Mouse (Mus musculus) liver, embryonic 11.5 days (tissue): ENCODE results near the gene Vmn1r26. TPM values are rescaled to one million over a fixed set of nuclear protein-coding genes. Genes with fewer than 3 reads are reported as not detected.
"Not testable (repeated sequence)": the region's sequence is repeated elsewhere in the genome, so short reads cannot be mapped to it uniquely, and the experiment has no call there.

Experiments
- ATAC-seq: fragments of 200-750 bp; cut with Nextera tagmentation; replicated peaks from 2 replicates; pipeline ENCODE4 v1.8.0; 2017; ENCODE audit warnings: moderate number of reproducible peaks, mild to moderate bottlenecking, moderate TSS enrichment, moderate library complexity; ENCODE audit not compliant: low FRiP score
- DNase-seq: peaks from one replicate; pipeline ENCODE4 v3.0.0-alpha.2; 2017; ENCODE audit warnings: low spot score
- H3K27ac ChIP-seq: fragments of 300-500 bp; sonication (generic); 2 replicates; pipeline ENCODE4 v1.5.1; 2014; ENCODE audit warnings: mild to moderate bottlenecking, low read depth, low read length, control low read depth
- H3K27me3 ChIP-seq: fragments of 300-500 bp; sonication (generic); replicated peaks from 2 replicates; pipeline ENCODE4 v1.6.1; 2014; ENCODE audit warnings: low read length, mixed read lengths; ENCODE audit not compliant: control insufficient read depth, insufficient read depth
- H3K36me3 ChIP-seq: fragments of 300-500 bp; sonication (generic); 2 replicates; pipeline ENCODE4 v1.6.1; 2014; ENCODE audit warnings: mild to moderate bottlenecking, low read length, moderate library complexity, mixed read lengths; ENCODE audit not compliant: control insufficient read depth, insufficient read depth
- H3K4me1 ChIP-seq: fragments of 300-500 bp; sonication (generic); replicated peaks from 2 replicates; pipeline ENCODE4 v1.6.1; 2014; ENCODE audit warnings: low read length, mixed read lengths; ENCODE audit not compliant: control insufficient read depth, insufficient read depth
- H3K4me2 ChIP-seq: fragments of 300-500 bp; sonication (generic); 2 replicates; pipeline ENCODE4 v1.6.1; 2014; ENCODE audit warnings: mild to moderate bottlenecking, control low read depth, moderate library complexity
- H3K4me3 ChIP-seq: fragments of 300-500 bp; sonication (generic); 2 replicates; pipeline ENCODE4 v1.5.1; 2014; ENCODE audit warnings: low read depth, low read length, control low read depth
- H3K9ac ChIP-seq: fragments of 300-500 bp; sonication (generic); 2 replicates; pipeline ENCODE4 v1.6.1; 2014; ENCODE audit warnings: low read depth, low read length, control low read depth
- H3K9me3 ChIP-seq: fragments of 300-500 bp; sonication (generic); 2 replicates; pipeline ENCODE4 v1.6.1; 2016; ENCODE audit warnings: low read length, inconsistent platforms, mixed read lengths; ENCODE audit not compliant: control insufficient read depth
- WGBS: fragments of 180-500 bp; shearing (Covaris S2); extraction: QIAGEN DNeasy Blood & Tissue Kit; methylation state at CpG from one replicate; pipeline ENCODE4 v1.1.7; 2014; 5-methylcytosine and 5-hydroxymethylcytosine counted together
- polyA plus RNA-seq: library from polyadenylated mRNA; unstranded; fragments of >200 nt; fragmentation: Nextera tagmentation; extraction: Ambion mirVana; gene quantifications from 2 replicates; pipeline ENCODE4 v1.2.1, GENCODE M21; 2014

Vmn1r26 gene
- not detected in 2 replicates for polyA plus RNA-seq

DNA sequence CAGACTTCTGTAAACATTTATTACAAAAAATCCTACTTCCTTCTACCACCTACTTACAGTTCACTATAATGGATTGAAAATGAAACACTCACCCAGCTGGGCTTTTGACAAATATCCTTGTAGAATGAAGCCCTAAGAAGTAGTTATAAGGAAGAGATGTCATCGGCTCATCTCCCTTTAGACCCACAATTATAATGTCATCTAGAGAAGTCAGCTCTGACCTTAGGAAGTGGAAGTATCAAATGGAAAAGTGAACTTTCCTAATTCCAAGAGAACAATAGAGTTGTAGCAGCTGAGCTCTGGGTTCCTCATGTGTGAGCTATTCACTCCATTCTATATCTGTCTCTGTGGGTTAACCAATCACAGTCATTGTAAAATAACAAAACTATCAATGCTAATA is at the start of gene Vmn1r26:
Gene Vmn1r26, minus strand, starts transcription at position 101 of the 400 bp plus-strand sequence.
- Histone ChIP-seq H3K4me1 (no peaks in the 10 kb centered on the region), H3K9me3 (no peaks in the 10 kb centered on the region), H3K36me3 (no peaks in the 10 kb centered on the region), H3K27ac (no peak within 1 kb of the TSS), H3K9ac (no peak within 1 kb of the TSS), H3K4me3 (no peak within 1 kb of the TSS), H3K27me3 (no peaks in the 10 kb centered on the region), H3K4me2 (no peak within 1 kb of the TSS)
- no peak for ATAC-seq
- 90% methylated on average over 1 of the region's 1 CpGs for WGBS
- DNase-seq: no peak

DNA sequence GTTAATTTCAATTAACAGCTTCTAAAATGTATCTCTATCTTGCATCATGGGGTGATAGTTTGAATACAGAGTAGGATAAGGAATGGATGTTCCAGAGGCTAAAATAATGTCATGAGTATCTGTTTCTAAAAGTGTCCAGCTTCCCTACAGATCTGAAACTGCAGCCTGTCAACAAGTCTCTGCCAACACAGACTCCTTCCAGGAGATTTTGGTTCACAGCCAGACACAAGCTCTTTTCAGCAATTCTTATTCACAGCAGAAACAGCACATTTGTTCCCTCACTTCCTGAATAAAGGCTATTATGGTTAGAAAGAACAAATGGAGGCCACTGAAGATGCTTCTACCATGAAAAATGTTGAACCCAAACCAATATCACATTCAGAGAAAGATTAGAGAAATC is 29.1 kb upstream of the Vmn1r26 start:
- ATAC-seq (no peak), DNase-seq (no peak)
- Histone ChIP-seq H3K36me3 (no peaks in the 10 kb centered on the region), H3K9ac (no peak overlapping the region), H3K9me3 (no peaks in the 10 kb centered on the region), H3K27ac (no peak overlapping the region), H3K4me1 (no peaks in the 10 kb centered on the region), H3K27me3 (no peaks in the 10 kb centered on the region), H3K4me2 (no peak overlapping the region), H3K4me3 (no peak overlapping the region)

DNA sequence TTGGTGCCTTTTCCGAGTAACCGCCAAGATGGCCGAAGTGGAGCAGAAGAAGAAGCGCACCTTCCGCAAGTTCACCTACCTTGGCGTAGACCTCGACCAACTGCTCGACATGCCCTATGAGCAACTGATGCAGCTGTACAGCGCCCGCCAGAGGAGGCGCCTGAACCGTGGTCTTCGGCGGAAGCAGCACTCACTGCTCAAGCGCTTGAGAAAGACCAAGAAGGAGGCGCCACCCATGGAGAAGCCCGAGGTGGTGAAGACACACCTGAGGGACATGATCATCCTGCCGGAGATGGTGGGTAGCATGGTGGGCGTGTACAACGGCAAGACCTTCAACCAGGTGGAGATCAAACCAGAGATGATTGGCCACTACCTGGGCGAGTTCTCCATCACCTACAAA is 2.5 kb upstream of the Vmn1r26 start:
- not testable (repeated sequence) for H3K36me3 ChIP-seq, H3K9ac ChIP-seq, ATAC-seq, H3K4me1 ChIP-seq, H3K27ac ChIP-seq, H3K9me3 ChIP-seq, H3K4me2 ChIP-seq, H3K27me3 ChIP-seq, H3K4me3 ChIP-seq, DNase-seq
- WGBS: 89% methylated on average over 21 of the region's 21 CpGs

- Histone ChIP-seq H3K9me3 (no peaks in the 10 kb centered on the region), H3K4me2 (no peak within 1 kb of the TSS), H3K4me3 (no peak within 1 kb of the TSS), H3K36me3 (no peaks in the 10 kb centered on the region), H3K4me1 (no peaks in the 10 kb centered on the region), H3K27me3 (no peaks in the 10 kb centered on the region), H3K9ac (no peak within 1 kb of the TSS), H3K27ac (no peak within 1 kb of the TSS)
- no peak for DNase-seq
- 56% methylated on average over 3 of the region's 3 CpGs for WGBS
- no peak for ATAC-seq
Observed at GRCm38 (mm10) chr6:57980710-57981109, 34.2 kb downstream of the Vmn1r26 start, which contains the start of gene Vmn1r25. Vmn1r25 (minus strand) TSS chr6:57980810.

DNA sequence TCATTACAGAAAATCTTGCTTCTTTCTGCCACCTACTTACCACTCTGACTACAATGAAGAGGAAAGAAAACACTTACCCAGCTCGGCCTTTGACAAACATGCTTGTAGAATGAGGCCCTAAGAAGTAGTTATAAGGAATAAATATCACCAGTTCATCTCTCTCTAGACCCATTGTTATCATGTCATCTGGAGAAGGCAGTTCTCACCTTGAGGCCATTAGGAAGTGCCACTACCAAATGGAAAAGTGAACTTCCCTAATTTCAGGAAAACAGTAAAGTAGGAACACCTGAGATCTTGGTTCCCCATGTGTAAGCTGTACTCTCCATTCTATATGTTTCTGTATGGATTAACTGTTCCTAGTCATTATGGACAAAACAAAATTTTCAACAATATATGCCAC is 53.6 kb downstream of the Vmn1r26 start, which contains the start of gene Vmn1r24:
Gene Vmn1r24, minus strand, starts transcription at position 101 of the 400 bp plus-strand sequence.
- H3K36me3 ChIP-seq, H3K9me3 ChIP-seq, H3K27ac ChIP-seq, DNase-seq, H3K27me3 ChIP-seq, H3K4me3 ChIP-seq, H3K9ac ChIP-seq, ATAC-seq, H3K4me1 ChIP-seq, H3K4me2 ChIP-seq: not testable (repeated sequence)
- WGBS: 65% methylated on average over 1 of the region's 1 CpGs

Other genes with a start within 250 kb of the Vmn1r26 start
- gene Vopp1, start 190.0 kb downstream of the Vmn1r26 start, polyA plus RNA-seq: 23.8 and 24.3 TPM in 2 replicates
- not detected in 2 replicates for gene Vmn1r21, start 164.8 kb downstream of the Vmn1r26 start, polyA plus RNA-seq
- not detected in 2 replicates for gene Vmn1r22, start 107.1 kb downstream of the Vmn1r26 start, polyA plus RNA-seq
- gene Vmn1r23, start 88.3 kb downstream of the Vmn1r26 start, polyA plus RNA-seq: not detected in 2 replicates
- not detected in 2 replicates for gene Vmn1r24, start 53.7 kb downstream of the Vmn1r26 start, polyA plus RNA-seq
- not detected in 2 replicates for gene Vmn1r25, start 34.3 kb downstream of the Vmn1r26 start, polyA plus RNA-seq
- gene Vmn1r27, start 203.7 kb upstream of the Vmn1r26 start, polyA plus RNA-seq: not detected in 2 replicates
- not detected in 2 replicates for gene Vmn1r28, start 246.9 kb upstream of the Vmn1r26 start, polyA plus RNA-seq